Mouse (Mus musculus): ENCODE measurements around the gene Fam102b. TPM values are rescaled to one million over a fixed set of nuclear protein-coding genes. Genes with fewer than 3 reads are reported as not detected.

The Fam102b gene
- polyA plus RNA-seq, 1 experiment: 14.8 TPM

GRCm38 (mm10) chr3:109021720-109022516 lies 5.5 kb downstream of the Fam102b start:
- H3K4me1 ChIP-seq (ENCODE audit: control insufficient read depth, insufficient read depth, low read length): no peaks in the 10 kb centered on the region; the same call in 1 of the 2 replicates
- TF ChIP-seq CTCF (IDR thresholded peaks at IDR 0.05; ENCODE audit: extremely low read depth, insufficient read depth, low read length) (no peak), POLR2A (IDR thresholded peaks at IDR 0.05; ENCODE audit: extremely low read depth, insufficient read depth, low read length) (no peak)
- H3K27ac ChIP-seq (ENCODE audit: insufficient read depth, low read length): no peak overlapping the region
- no peak overlapping the region for H3K4me3 ChIP-seq (ENCODE audit: insufficient read depth, low read length)

DNA sequence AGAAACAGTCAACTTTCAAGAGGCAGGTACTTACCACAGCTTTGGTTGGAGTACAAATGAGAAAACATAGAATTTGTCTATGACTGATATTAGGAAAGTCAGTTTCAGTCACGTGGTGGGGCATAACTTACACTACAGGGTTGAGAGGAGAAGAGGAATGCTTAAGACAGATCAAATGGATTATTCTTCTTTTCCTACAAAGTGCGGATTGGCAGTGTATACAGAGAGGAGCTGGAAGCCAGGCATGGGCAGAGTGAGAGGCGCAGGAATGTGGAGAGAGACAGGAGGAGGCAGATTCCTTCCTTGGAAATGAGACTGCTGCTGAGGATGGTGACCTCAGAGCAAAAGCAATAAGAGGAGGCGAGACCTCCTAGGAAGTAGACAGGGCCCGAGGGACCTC lies 9.1 kb downstream of the Fam102b start:
- TF ChIP-seq POLR2A (IDR thresholded peaks at IDR 0.05; ENCODE audit: extremely low read depth, insufficient read depth, low read length): no peak
- TF ChIP-seq CTCF (IDR thresholded peaks at IDR 0.05; ENCODE audit: extremely low read depth, insufficient read depth, low read length): no peak
- Histone ChIP-seq H3K4me3 (ENCODE audit: insufficient read depth, low read length) (no peak overlapping the region), H3K4me1 (ENCODE audit: control insufficient read depth, insufficient read depth, low read length) (no peaks in the 10 kb centered on the region; the same call in 1 of the 2 replicates), H3K27ac (ENCODE audit: insufficient read depth, low read length) (no peak overlapping the region)

DNA sequence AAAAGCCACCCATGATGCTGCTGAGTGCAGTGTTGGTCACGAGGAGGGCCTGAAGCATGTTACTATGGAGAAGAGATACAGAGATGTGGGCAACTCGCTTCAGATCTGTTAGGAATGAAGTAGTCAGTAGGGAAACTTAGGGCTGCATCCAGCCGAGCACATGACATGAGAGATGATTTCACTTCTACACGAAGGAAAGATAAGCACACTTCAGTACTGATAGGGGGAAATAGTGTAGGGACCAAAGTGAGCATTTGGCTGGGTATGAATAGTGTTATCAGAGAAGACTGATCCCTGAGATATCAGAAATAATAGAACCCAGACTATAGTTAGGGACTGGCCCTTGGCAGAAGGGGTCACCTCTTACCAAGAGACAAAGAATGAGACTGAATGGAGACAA lies 14.8 kb downstream of the Fam102b start:
- Histone ChIP-seq H3K27ac (ENCODE audit: insufficient read depth, low read length) (no peak overlapping the region), H3K4me1 (ENCODE audit: control insufficient read depth, insufficient read depth, low read length) (no peaks in the 10 kb centered on the region; the same call in none of the 2 replicates), H3K4me3 (ENCODE audit: insufficient read depth, low read length) (no peak overlapping the region)
- TF ChIP-seq POLR2A (IDR thresholded peaks at IDR 0.05; ENCODE audit: extremely low read depth, insufficient read depth, low read length) (no peak), CTCF (IDR thresholded peaks at IDR 0.05; ENCODE audit: extremely low read depth, insufficient read depth, low read length) (no peak)

GRCm38 (mm10) chr3:109010489-109011260 lies 16.7 kb downstream of the Fam102b start:
- Histone ChIP-seq H3K27ac (ENCODE audit: insufficient read depth, low read length) (no peak overlapping the region), H3K4me3 (ENCODE audit: insufficient read depth, low read length) (no peak overlapping the region), H3K4me1 (ENCODE audit: control insufficient read depth, insufficient read depth, low read length) (no peaks in the 10 kb centered on the region; the same call in none of the 2 replicates)
- TF ChIP-seq CTCF (IDR thresholded peaks at IDR 0.05; ENCODE audit: extremely low read depth, insufficient read depth, low read length): no peak
- TF ChIP-seq POLR2A (IDR thresholded peaks at IDR 0.05; ENCODE audit: extremely low read depth, insufficient read depth, low read length): no peak

DNA sequence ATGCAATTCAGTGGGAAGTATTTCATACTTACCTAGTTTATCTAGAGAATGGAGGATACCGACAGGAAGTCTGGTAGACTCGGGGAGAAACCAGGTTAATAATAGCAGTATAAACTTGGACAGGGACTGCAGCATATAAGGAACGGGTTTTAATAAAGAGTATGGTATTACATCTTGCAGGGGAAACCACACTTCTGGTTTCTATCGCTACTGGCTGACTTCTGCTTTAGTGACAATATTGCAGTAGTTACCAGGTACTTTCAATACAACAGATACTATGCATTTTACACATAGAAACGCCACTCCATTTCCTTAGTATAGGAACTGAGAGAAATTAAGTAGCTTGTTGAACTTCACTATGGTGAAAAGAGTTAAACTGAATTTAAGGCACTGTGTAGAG lies 19.2 kb downstream of the Fam102b start:
- no peaks in the 10 kb centered on the region; the same call in none of the 2 replicates for H3K4me1 ChIP-seq (ENCODE audit: control insufficient read depth, insufficient read depth, low read length)
- no peak overlapping the region for H3K4me3 ChIP-seq (ENCODE audit: insufficient read depth, low read length)
- TF ChIP-seq POLR2A (IDR thresholded peaks at IDR 0.05; ENCODE audit: extremely low read depth, insufficient read depth, low read length) (no peak), CTCF (IDR thresholded peaks at IDR 0.05; ENCODE audit: extremely low read depth, insufficient read depth, low read length) (no peak)
- H3K27ac ChIP-seq (ENCODE audit: insufficient read depth, low read length): no peak overlapping the region

DNA sequence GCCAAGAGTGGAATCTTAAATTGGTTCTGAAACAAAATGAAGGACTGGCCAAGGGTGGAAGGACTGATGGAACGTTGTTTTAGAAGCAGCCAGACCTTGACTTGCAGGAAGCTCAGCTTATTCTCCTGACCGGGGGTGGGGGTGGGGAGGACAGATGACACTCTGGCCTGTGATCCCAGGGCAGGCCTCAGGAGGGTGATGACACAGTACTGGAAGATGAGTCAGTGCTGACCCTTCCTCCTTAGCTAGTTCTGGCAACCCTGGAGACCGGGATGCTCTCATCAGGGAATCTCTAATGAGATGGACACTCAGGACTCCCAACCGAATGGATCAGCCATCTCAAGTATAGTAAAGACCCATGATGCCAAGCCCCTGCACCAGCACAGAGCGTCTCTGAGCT lies 21.6 kb downstream of the Fam102b start:
- Histone ChIP-seq H3K4me3 (ENCODE audit: insufficient read depth, low read length) (no peak overlapping the region), H3K4me1 (ENCODE audit: control insufficient read depth, insufficient read depth, low read length) (no peaks in the 10 kb centered on the region), H3K27ac (ENCODE audit: insufficient read depth, low read length) (no peak overlapping the region)
- TF ChIP-seq POLR2A (IDR thresholded peaks at IDR 0.05; ENCODE audit: extremely low read depth, insufficient read depth, low read length): no peak
- no peak for TF ChIP-seq CTCF (IDR thresholded peaks at IDR 0.05; ENCODE audit: extremely low read depth, insufficient read depth, low read length)

DNA sequence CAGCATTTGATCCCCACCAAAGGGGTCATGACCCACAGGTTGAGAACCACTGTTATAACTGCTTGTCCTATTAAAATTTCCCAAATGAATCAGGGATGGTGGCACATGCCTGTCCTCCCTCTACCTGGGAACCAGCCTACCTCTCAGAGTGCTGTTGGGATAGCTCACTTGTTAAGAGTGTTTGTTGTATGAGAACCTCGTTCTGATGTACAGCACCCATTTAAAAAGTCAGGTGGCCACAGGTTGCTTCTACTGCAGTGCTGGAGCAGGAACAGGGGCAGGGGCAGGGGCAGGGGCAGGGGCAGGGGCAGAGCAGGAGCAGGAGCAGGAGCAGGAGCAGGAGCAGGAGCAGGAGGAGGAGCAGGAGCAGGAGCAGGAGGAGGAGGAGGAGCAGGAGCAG lies 28.2 kb downstream of the Fam102b start:
- TF ChIP-seq POLR2A (IDR thresholded peaks at IDR 0.05; ENCODE audit: extremely low read depth, insufficient read depth, low read length) (no peak), CTCF (IDR thresholded peaks at IDR 0.05; ENCODE audit: extremely low read depth, insufficient read depth, low read length) (no peak)
- H3K4me1 ChIP-seq (ENCODE audit: control insufficient read depth, insufficient read depth, low read length): no peaks in the 10 kb centered on the region
- H3K27ac ChIP-seq (ENCODE audit: insufficient read depth, low read length): no peak overlapping the region
- no peak overlapping the region for H3K4me3 ChIP-seq (ENCODE audit: insufficient read depth, low read length)

DNA sequence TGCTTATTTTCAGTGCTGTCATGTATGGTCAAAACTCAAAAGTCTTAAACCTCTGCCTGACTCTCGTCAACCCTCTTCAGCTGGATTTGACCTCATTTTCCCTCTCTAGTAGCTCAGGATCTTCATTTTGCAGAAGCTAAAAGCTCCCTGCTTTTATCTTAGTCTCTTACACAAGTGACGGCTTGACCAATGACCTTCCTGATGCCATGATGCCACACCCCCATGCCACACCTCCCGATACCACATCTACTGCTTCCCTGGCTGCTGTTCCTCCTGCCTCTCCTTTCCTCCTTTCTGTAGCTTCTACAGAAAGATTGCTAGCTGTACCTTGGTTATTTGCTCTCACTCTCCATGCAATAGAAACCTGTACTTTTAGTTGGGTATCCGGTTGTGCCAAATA lies 29.6 kb downstream of the Fam102b start:
- no peak for TF ChIP-seq CTCF (IDR thresholded peaks at IDR 0.05; ENCODE audit: extremely low read depth, insufficient read depth, low read length)
- no peak for TF ChIP-seq POLR2A (IDR thresholded peaks at IDR 0.05; ENCODE audit: extremely low read depth, insufficient read depth, low read length)
- Histone ChIP-seq H3K4me1 (ENCODE audit: control insufficient read depth, insufficient read depth, low read length) (peaks cover 2% of the 10 kb centered on the region; the same call in 1 of the 2 replicates), H3K27ac (ENCODE audit: insufficient read depth, low read length) (no peak overlapping the region), H3K4me3 (ENCODE audit: insufficient read depth, low read length) (no peak overlapping the region)

- Histone ChIP-seq H3K4me1 (ENCODE audit: control insufficient read depth, insufficient read depth, low read length) (peaks cover 2% of the 10 kb centered on the region; the same call in 1 of the 2 replicates), H3K4me3 (ENCODE audit: insufficient read depth, low read length) (no peak overlapping the region), H3K27ac (ENCODE audit: insufficient read depth, low read length) (no peak overlapping the region)
- no peak for TF ChIP-seq POLR2A (IDR thresholded peaks at IDR 0.05; ENCODE audit: extremely low read depth, insufficient read depth, low read length)
- TF ChIP-seq CTCF (IDR thresholded peaks at IDR 0.05; ENCODE audit: extremely low read depth, insufficient read depth, low read length): no peak
Observed at GRCm38 (mm10) chr3:108997284-108997683, 30.1 kb downstream of the Fam102b start.
